Mouse (Mus musculus) lung, postnatal 0 days (tissue): ENCODE measurements around the gene Grin2b.

Source experiments
- CTCF ChIP-seq: IDR thresholded peaks from 2 replicates; pipeline ENCODE4 v1.5.1; 2016; ENCODE audit warnings: antibody characterized with exemption, mild to moderate bottlenecking
- EP300 ChIP-seq: IDR thresholded peaks from 2 replicates; pipeline ENCODE4 v1.6.1; 2016; ENCODE audit warnings: antibody characterized with exemption, mild to moderate bottlenecking, control low read depth

DNA sequence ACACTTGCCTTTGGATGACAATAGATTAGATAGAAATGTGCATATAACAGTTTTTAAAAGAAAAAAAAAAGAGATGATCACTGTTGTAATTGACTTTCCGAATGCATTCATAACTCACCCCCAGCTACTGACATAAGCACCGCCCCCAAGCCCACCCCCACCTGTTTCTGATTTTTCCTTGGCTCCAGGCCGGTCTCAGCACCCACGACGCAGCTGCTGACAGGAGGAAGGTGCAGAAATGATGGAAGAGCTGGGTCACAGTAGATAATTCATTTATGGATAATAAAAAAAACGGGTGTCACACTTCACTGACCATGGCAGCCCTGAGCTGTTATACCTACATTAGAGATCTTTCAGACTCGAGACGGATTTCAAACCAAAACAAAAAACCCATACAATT lies 373.4 kb downstream of the Grin2b start:
- TF ChIP-seq EP300 (no peak), CTCF (no peak)
